Mouse (Mus musculus): ENCODE measurements around the gene E130218I03Rik.
A peak's percentile ranks its signal among the peaks of the same experiment; 100 is the strongest.
"Not testable (repeated sequence)": the region's sequence is repeated elsewhere in the genome, so short reads cannot be mapped to it uniquely, and the experiment has no call there.

The E130218I03Rik gene

DNA sequence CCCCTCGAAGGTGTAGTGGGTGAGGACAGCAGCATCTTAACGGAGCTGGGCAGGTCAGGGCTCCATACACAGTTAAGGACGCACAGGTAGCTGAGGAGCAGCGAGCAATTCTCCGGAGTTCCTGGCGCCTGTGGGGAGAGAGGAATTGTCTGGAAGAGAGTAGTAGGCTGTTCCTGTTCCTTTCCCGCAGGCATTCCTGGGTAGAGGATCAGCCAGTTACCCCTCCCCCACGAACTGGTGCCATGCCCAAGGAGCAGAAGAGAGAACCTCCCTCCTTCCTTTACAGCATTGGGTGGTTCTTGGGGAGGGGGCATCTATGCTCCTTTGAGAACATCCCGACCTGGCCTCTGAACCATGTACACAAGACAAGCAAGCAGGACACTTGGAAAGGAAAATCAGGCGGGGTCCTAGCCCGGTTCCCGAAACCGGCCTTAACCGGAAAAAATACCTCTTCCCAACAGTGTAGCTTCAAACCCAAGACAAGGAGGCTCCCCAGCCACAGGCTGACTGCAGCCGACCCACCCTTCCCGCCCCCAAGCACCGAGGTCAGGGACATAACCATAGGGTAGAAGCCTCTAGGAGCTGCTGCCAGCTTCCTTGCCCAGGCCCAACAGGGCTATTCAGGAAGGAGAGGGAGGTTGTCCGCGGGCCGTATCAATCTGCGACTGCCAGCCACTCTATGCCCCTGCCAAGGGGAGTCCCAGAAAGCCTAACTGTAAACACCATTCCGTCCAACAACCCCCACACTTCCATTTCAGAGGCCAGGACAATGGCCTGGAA lies 8.9 kb downstream of the E130218I03Rik start:
- no peak for DNase-seq (ENCODE audit: low spot score)

DNA sequence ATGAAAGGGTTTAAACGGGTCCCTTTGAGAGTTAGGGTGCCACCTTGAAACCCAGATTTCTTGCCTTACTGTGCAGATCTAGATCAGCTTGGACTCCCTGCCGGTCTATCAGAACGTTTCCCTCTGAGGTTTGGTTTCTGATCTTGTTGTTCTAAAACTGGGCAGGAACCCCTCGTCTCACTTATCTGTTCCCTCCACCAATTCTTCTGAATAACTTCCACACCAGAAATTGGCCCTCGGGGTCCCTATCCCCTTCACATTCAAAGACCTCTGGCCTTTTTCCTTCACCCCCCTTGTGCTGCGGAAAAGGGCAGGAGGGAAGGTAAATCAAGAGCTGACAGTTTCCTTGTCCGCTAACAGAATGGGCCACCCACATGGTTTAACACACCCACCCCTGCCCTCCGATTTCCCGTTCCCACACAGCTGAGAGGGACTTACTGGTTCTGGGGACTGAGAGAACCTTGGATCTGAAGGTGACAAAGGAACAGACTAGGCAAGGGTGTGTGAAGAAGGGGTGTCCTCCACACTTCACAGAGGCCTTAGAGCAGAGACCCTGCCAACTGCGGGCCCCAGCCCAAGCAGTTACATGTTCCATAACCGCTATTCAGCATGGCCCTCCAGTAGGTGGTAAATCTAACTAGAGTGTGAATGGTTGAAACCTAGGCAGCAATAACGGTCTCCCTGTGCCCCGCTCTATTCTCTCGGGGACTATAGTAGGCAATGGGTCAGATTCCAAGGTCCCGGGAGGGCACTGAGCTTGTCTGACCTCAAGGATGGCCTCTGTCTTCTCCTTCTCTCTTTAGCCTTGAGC lies 9.7 kb downstream of the E130218I03Rik start:
- no peak for DNase-seq (ENCODE audit: low spot score)

DNA sequence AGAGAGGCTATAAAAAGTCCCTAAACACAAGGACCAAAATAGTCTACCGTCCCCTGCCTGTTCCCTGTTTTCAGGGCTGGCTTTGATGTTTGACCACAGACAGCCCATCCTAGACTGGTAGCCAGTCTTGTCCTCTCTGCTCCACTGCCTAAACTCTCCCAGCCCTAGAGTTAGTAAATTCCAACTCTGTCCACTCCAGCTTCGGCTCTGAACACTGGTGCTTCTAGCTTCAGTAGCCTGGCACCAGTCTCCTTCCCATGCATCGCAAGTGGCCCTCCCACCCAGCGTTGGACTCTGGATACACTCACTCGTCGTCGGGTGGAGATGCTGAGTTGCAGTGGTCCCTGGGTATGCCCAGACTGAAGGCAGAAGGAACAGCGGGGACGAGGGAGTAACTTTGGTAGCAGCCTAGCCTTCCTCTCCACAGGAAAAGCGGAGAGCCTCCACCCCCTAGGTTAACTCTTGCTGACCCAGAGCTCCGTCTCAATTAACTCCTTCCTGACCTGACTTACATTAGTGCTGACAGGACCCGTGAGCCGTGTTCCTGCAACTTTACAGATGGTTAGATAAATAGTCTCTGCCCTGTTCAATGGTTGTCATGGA lies 10.4 kb downstream of the E130218I03Rik start, which contains the start of gene Grrp1:
Gene Grrp1 (minus strand): TSS at position 385 of the 603 bp plus-strand sequence.
- no peak for DNase-seq (ENCODE audit: low spot score)

DNA sequence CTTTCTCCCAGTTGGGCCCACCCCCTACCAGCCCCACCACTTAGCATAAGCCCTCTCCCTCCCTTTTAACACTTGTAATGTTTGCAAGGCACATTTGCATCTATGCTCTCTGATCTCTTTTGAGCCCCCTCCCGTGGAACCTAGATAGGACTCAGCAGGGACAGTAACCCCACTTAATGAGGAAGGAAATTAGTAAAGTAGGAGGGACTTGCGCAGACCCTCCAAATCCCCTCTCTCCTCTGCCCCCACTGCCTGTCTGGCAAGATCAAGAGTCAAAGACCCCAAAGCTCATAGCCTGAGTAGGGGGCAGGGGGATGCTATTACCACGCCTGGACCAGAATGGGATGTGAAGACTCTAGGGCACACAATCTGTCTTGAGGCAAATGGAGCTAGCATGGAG lies 11.4 kb downstream of the E130218I03Rik start:
- DNase-seq (ENCODE audit: low spot score), result no peak

DNA sequence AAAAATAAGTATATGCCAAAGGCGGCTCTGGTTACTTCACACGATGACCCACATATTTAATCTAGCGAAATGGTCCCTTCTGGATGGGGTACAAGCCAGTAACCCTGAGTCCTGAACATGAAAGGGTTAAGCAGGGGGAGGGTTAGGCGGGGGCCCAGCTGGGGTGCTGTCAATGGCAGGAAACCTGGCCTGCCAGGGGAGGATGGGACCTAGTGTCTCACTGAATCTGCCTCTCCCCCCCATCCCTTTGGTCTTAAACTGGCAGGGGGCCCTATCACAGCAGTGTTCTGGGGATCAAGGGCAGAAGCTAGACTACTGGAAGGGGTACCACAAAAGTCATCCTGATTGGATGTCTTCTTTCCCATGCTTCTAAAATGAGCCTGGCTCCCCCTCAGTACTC lies 12.4 kb downstream of the E130218I03Rik start:
- DNase-seq (ENCODE audit: low spot score), result no peak

DNA sequence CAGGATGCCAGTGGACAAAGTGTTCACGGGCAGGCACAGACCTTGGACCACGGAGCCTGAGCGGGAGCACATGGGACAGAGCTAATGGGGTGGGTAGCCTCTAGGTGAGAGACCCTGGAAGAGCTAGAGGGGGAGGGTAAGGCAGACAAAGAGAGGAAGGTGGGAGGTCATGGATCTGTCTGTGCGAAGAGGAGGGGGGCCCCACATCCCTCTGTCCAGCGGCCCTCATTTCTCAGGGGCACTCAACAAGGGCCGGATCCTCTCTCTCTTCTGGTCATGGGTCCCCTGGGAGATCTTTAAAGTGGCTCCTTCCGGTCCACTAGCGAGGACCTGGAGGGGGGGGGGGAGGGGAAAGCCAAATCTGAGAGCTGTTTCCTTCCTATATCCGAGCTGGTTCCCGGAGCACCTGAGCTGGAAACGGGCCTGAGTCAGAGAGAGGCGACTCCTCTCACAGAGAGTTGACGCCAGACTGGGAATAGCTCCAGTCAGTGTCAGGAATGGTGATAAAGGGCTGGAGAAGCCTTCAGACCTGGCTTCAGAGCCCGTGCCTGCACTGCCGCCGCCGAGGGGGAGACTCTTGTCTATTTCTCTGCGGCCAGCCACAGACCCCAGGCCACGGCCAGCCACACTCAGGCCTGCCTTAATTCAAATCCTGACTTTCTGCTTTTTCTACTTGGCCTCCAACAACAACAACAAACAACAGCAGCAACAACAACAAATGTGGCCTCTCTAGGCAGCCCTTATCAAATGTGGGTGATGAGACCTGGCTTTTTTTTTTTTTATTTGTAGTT lies 13.1 kb downstream of the E130218I03Rik start:
- no peak for DNase-seq (ENCODE audit: low spot score)

DNA sequence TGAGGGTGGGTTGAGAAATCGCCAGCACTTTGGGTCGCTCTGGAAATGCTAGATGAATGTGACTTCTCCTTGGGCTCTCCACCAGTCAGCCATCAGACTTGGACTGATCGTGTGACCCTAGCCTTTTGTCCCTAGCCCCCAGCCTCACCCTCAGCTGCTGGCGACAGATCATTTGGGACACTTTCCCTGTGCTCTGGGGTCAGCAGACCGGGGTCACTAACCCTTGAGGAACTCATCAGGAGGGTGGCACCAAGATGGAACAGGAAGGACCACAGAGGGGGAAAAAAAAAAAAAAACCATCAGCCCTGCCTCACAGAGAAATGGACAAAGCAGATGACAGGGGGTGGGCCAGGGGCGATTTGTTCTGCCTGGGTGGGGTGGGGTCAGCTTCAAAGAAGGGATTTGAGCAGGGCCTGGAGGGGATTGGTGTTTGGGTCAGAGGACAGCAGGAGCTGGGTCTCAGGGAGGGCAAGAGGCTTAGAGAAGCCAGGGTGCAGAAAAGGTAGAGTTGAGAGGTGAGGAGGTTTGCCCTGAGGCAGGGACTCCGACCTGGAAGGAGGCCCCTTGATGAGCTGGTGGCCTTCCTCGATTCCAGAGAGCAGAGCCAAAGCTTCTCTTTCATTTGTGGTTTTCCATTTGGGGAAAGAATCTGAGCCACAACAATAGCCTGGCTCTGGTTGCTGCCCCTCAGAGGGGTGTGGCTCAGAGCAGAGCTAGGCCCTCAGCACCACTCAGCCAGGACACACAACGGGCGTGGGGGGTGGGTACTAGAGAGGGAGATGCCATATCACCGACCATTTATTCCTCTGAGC lies 13.9 kb downstream of the E130218I03Rik start:
- DNase-seq (ENCODE audit: low spot score), result no peak

DNA sequence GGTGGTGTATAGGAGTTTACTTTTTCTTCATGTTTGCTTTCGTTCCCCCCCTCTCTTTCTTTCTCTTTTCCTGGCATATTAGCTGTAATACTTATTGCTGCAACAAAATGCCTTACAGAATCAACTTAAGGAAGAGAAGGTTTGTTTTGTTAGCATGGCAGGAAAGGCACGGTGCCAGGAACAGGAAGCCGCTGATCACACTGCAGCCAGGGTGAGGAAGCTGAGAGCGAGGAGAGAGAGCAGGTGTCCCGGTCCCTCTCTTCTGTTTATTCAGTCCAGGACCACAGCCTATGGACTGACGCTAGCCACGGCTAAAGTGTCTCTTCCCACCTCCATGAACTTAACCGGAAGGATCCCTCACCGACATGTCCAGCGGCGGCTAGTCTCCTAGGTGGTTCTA lies 14.9 kb downstream of the E130218I03Rik start:
- DNase-seq (ENCODE audit: low spot score), result no peak

DNA sequence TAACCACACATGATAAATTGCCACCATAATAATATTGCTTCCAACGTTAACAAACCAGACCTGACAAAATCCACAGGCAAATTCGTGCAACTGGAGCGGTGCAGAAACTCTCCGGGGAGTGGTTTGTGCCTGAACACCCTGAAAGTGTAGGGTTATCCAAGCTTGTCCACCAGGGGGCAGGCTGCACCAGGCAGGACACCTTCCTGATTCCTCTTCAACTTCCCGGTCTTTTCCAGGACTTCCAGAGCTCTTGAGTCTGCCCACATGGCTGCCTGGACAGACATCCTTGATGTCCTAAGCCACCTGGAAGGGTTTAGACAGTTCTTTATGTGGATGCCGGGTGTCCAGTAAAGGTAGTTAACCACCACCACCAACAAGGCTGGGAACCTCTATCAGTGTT lies 19.7 kb downstream of the E130218I03Rik start:
- DNase-seq (ENCODE audit: low spot score), result no peak

DNA sequence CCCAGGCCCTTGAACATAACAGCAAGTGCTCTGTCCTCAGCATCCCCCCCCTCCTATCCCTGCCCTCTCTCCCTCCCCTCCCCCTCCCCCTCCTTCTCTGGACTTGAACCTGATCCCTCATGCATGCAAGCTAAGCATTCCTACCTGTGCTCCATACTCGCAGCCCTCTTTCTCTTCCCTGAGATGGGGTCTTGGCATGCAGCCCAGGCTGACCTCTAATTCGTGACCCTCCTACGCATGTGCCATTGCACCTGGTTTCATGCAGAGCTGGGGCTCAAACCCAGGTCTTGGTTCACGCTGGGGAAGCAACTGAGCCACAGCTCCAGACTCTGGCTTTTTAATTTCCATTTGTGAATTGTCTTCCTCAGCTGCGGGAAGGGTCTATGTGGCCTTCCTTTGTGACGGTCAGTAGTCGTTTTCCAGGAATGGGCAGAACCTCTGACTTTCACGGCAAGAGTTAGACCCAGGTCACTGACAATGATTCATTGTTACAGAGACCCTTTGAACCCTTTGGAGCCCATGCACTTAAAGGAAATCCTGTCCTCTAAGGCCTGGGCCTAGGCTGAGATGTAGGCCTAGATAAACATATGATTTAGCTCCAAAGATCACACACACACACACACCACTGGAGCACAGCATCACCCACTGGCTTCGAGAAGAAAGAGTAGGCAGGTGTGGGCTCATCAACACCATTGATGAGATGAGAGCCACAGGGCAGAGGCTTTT lies 22.6 kb downstream of the E130218I03Rik start:
- no peak for DNase-seq (ENCODE audit: low spot score)

DNA sequence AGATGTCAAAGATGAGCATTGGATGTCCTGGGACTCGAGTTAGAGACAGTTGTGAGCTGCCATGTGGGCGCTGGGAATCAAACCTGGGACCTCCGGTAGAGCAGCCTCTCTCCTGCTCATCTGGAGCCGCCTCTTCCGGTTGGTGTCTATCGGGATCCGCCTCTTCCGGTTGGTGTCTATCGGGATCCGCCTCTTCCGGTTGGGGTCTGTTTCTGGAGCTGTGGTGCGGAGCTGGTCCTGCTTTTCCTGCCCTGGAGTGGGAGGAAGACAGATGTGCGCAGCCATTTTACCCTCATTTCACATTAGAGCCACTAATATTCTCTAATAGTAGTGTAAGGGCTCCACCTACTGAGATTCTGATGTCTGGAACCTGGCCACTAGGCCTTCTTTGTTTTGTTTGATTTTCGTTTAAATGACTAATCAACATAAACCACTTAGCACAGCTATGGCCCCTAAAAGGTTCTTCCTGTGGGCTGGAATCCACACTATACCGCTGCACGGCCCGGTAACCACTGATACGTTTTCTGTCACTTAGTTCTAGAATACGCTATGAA lies 24.7 kb downstream of the E130218I03Rik start:
- no peak for DNase-seq (ENCODE audit: low spot score)

DNA sequence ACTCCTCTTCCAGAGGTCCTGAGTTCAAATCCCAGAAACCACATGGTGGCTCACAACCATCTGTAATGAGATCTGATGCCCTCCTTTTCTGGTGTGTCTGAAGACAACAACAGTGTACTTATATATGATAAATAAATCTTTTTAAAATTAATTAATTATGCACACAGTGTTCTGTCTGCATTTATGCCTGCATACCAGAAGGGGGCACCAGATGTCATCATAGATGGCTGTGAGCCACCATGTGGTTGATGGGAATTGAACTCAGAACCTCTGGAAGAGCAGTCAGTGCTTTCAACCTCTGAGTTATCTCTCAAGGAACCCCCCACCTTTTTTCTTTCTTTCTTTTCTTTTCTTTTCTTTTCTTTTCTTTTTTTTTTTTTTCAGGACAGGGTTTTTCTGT lies 26.2 kb downstream of the E130218I03Rik start:
- DNase-seq (ENCODE audit: low spot score), result not testable (repeated sequence)

DNA sequence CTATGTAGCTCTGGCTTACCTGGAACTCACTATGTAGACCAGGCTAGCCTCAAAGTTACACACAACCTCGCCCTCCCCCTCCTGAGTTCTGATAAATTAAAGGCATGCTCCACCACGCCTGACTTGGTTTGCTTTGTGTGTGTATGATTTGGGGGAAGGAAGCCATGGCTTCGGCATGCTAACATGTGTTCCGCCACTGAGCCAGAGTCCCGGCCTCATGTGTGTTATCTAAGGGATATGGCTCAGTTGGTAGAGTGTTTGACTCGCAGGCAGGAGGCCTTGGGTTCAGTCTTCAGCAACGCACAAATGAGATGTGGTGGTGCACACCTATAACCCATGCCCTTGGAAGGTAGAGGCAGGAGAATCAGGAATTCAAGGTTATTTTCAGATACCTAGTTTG lies 28.5 kb downstream of the E130218I03Rik start:
- no peak for DNase-seq (ENCODE audit: low spot score)

DNA sequence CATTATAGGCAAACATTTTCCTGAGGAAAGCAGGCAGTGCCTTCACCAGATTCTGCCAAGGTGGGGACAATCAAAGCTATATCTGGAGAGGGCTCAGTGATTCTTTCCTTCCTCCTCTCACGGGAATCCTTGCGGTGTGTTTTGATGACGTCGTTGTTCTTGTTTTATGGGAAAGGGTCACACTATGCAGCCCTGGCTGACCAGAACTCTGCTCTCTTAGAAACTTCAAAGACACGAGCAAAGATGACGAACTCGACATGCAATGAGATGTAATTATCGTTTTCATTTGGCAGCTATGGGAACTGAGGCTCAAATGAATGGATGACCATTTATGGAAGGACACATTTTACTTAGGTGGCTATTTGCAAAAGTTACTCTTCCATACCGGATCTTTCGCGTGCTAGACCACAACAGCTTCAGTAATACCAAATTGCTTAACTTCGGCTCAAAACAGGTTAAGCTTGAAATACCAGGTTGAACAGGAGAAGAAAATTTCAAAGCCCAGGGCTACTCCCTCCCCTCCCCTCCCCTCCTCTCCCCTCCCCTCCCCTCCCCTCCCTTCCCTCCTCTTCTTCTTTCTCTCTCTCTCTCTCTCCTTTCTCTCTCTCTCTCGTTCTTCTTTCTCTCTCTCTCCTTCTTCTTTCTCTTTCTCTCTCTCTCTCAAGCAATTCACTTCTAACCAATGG lies 29.4 kb downstream of the E130218I03Rik start:
- no peak for DNase-seq (ENCODE audit: low spot score)

DNA sequence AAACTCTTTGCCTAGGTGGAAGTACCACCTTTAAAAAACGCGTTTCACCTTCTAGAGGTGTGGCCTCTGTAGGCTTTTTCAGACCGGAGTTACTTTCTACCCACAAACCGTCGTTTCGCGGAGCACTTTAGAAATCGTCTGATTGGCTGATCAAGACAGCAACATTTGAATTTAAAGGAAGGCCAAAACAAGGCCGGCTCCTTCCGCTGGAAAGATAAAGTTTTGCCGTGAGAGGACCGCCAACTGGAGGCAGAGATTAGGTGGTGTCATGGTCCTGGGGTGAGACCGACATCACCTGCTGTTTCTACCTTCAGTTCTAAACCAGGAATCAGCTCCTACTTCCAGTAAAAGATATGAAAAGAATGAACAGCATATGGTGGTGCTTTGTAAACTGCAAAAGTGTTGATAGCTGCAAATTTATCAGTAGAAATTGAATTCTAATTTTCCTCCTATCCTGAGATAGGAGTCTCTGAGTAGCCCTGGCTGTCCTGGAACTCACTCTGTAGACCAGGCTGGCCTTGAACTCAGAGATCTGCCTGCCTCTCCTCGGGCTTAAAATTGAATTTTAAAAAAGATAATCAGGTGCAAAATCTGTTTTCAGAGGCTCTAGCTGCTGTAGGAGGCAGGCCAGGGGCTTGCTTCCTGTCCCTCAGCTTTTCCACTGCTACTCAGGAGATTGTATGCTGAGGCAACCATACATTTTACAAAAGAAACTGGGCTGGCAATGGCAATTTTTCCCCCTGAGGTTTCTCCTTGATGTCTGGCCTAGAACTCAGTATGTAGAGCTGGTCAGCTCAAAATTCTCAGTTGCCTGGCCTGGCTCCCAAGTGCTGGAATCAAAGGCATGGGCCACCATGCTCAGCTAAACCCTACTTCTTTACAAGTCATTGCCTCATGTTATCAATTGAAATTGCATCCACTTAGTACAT lies 30.2 kb downstream of the E130218I03Rik start:
- no peak for DNase-seq (ENCODE audit: low spot score)

DNA sequence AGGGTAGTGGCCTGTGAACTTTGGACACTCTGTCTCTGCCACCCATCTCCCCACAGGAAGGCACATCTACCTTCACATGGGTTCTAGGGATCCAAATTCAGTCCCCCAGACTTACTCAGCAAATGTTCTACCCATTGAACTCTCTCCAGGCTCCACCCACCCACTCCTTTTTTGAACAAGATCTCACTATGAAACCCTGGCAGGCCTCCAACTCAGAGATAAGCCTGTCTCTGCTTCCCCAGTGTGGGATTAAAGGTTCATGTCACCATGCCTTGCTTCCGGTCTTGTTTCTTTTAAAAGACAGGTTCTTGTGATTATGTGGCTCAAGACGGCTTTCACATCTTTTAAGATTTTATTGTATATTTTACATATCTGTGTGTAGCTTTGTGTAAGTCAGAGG lies 41.5 kb downstream of the E130218I03Rik start:
- peak; percentile 64 for DNase-seq (ENCODE audit: low spot score)

DNA sequence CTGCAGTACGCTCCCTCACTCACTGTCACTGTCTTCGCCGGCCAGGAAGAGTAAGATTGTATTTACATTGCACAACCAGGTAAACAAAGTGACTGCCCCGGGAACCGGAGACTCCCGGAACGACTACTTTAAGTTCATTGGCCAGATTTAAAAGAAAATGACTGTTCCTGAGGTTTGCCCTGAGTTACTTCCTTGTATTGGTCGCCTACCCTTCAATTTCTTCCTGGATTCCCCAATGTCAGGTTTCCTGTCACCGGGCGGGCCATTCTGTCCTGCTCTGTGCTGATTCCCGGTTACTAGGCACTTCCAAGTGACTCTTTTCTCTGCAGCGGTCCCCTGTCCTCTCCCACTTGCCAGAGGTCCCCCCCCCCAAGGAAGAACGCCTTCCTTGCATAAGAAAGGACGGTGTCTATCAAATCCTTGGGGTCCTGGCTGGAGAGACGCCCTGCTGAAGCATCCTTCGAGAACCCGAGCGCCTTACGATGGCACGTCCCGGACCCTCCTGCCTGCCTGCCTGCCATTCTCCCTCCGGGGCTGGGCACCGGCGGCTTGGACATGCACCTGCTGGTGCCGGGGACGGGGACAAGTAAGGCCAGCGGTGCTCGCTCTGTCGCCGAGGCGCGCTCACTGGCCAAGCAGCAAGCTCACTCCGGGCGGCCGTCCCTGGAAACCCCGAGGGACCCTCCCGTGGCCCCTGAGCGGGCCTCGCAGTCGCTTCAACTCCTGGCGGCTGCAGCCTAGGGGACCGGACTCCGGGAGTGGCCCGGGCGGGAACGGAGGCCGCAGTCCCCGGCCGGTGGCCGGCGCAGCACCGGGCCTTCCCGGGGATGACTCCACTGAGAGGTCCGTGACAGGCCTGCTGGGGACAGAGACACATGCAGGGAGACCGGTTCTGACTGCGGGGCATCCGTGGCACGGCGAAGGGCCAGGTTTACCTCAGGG lies 43.0 kb downstream of the E130218I03Rik start:
- DNase-seq (ENCODE audit: low spot score), result no peak

Measured in spleen, adult 12 weeks (tissue).